Mouse (Mus musculus) left cerebral cortex, adult 2 months (tissue): ENCODE data around the gene Efna2. TPM values are rescaled to one million over a fixed set of nuclear protein-coding genes. Genes with fewer than 3 reads are reported as not detected.
A peak's percentile ranks its signal among the peaks of the same experiment; 100 is the strongest.

Experiments
- DNase-seq, 2 experiments: peaks; one replicate each; pipeline ENCODE4 v3.0.0; 2021 to 2022; ENCODE audit warnings: low spot score in 2 of 2, mixed read lengths in 1 of 2; ENCODE audit errors: extremely low spot score in 1 of 2
- H3K27ac ChIP-seq: fragments of 200-600 bp; 2 replicates; pipeline ENCODE4 v1.8.1; 2022
- H3K4me3 ChIP-seq: fragments of 200-600 bp; 2 replicates; pipeline ENCODE4 v1.8.1; 2022
- CTCF ChIP-seq: fragments of 200-600 bp; IDR thresholded peaks from 2 replicates; pipeline ENCODE4 v1.8.1; 2022; ENCODE audit warnings: antibody characterized with exemption, mild to moderate bottlenecking, moderate library complexity
- intact Hi-C: fragments of 180-260 bp; cut with DNase I; formaldehyde crosslinking; loops from one replicate; pipeline ENCODE4 v1.15.1; 2025
- long read RNA-seq, 2 experiments: library from polyadenylated mRNA; stranded (forward); transcript quantifications; one replicate each; pipeline ENCODE4 v2.0.0; 2021; ENCODE audit warnings: borderline mapping rate in 2 of 2
- total RNA-seq, 2 experiments: library from RNA; stranded (reverse); gene quantifications; 2 replicates each; pipeline ENCODE4 v1.2.3; 2021

The Efna2 gene
- total RNA-seq = 1 to 10 TPM; 6.8 to 7.2 TPM
- long read RNA-seq, experiment 1, transcript Efna2-201 (4 exons, 2,131 nt) = major isoform, 15 of 17 reads
- long read RNA-seq, experiment 1, partial matches to known transcripts = 0 of 17 reads
- long read RNA-seq, experiment 1, other reads (novel, unspliced or antisense) = 2 of 17 reads
- long read RNA-seq, experiment 2, transcript Efna2-201 (4 exons, 2,131 nt) = major isoform, 12 of 13 reads
- long read RNA-seq, experiment 2, partial matches to known transcripts = 0 of 13 reads
- long read RNA-seq, experiment 2, other reads (novel, unspliced or antisense) = 1 of 13 reads

DNA sequence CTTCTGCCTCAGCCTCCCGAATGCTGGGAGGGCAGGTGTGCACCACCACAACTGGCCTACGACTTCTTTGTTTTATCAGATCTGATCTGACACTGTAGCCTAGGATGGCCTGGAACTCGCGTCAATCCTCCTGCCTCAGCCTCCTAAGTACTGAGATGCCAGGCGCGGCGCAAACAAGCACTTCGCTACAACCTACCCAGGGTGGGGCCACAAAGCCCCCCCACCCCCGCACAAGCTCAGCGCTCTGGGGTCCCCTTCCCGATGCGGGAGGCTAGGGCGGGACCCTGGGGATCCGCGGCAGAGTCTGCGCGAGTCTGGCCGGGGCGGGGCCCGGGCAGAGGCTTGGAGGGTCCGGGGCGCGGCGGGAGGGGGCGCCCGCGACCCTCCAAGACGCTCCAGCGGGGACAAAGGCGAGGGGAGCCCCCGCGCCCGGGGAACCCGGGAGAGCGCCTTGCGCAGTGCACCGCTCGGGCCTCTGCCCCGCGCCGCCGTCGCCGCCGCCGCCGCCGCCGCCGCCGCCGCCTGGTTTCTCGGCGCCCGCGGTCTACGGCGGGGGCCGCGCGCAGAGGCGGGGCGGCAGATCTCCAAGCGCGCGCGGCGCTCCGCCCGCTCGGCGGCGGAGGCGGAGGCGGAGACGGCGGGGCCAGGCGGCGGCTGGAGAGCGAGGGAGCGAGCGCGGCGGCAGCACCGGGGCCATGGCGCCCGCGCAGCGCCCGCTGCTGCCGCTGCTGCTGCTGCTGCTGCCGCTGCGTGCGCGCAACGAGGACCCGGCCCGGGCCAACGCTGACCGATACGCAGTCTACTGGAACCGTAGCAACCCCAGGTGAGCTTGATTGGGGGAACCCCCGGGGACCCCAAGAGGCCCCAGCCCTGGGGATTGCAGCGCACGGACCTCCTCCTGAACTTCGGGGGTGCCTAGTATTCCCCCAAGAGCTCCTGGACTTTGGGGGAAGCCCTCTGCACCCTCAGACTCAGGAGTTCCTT is at the start of gene Efna2:
Gene Efna2, plus strand, starts transcription at position 415 of the 984 bp plus-strand sequence.
- intact Hi-C loops = loop anchor here (1.0 to 10.0 kb wide), 2 partner anchors 66 to 195 kb away; no protein-coding TSS in a partner anchor

DNA sequence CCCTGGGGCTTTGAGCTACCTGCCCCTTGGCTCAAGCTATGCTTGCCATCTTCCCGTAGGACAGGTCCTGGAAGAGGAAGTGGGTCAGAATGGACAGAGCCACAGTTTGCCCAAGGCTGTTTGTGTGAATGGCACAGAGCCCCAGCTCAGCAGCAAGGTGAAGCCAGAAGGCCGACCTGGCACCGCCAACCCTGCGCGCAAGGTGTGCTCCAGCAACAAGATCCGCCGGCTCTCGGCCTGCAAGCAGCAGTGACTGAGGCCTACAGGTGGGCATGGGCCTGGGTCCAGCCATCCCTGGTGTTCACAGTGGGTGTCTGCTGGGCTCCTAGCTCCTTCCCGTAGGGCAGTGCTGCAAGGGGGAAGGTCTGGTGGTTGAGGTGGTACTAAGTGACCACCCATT is 49.4 kb upstream of the Efna2 start:
- DNase-seq = peak in 1 of 2 experiments; percentile 45
- TF ChIP-seq CTCF = no peak
- no peak overlapping the region; the same call in 1 of the 2 replicates for H3K27ac ChIP-seq
- no peak overlapping the region for H3K4me3 ChIP-seq
- intact Hi-C loops = no loop called here

More for the DNA sequence above, at the start of gene Efna2:
- peak within 1 kb of the TSS; percentile 68 for H3K4me3 ChIP-seq
- peak; percentile 65 to 71 for DNase-seq
- peak within 1 kb of the TSS; percentile 80 for H3K27ac ChIP-seq
- no peak for TF ChIP-seq CTCF

- Histone ChIP-seq H3K4me3 (no peak overlapping the region), H3K27ac (no peak overlapping the region)
- intact Hi-C loops = no loop called here
- no peak for DNase-seq
- no peak for TF ChIP-seq CTCF
Measured at GRCm38 (mm10) chr10:80130403-80131031, 48.8 kb upstream of the Efna2 start.

DNA sequence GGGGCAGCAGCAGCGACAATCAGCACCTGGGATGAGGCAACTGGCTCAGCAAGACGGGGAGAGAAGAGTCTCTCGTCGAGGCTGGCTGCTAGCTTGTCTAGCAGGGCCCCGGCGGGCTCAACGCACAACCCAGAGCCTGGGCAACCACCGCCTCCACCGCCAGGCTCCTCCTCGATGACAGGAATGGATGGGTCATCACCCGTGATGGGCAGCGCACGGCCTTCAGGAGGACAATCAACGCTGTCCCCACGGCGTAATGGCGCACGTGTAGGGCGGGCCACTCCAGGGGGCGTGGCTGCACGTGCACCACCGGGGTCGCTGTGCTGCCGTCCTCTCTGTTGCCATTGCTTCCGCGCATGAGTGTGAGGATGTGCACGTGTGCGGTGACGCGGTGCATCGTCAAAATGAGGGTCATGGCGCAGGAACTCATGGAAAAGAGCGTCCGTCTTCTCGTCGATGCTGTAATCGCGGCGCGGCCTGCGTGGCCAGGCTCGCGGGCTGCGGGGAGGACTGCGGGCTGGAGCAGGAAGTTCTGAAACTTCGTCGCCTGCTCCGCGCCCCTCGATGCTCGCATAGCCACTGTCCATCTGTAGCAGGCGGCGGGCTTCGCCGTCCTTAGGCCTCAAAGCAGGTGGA is 47.8 kb upstream of the Efna2 start:
- no peak for TF ChIP-seq CTCF
- Histone ChIP-seq H3K27ac (peak overlapping the region; percentile 42), H3K4me3 (no peak overlapping the region)
- intact Hi-C loops = no loop called here
- peak; percentile 60 to 65 for DNase-seq

DNA sequence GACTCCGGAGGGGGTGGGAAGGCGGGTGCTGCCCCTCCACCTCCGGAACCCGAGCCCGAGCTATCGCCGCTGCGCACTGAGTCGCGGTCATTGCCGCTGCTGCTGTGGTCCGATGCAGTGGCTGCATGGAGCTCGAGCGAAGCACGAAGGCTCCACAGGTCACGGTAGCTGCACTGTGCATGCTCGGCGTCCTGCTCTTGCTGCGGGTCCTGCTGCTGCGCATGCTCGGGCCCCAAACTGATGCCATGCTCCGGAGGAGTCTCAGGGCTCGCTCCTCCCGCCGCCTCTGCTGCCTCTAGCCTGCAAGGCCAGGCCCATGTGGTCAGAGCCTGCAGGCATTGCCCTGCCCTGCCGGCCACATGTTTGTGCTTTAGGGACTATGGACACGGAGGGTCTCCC is 47.3 kb upstream of the Efna2 start:
- intact Hi-C loops = no loop called here
- peak overlapping the region; percentile 42 for H3K27ac ChIP-seq
- no peak overlapping the region for H3K4me3 ChIP-seq
- DNase-seq = peak in 1 of 2 experiments; percentile 55
- no peak for TF ChIP-seq CTCF

GRCm38 (mm10) chr10:80133226-80133849 is 45.9 kb upstream of the Efna2 start:
- intact Hi-C loops = no loop called here
- Histone ChIP-seq H3K27ac (peak overlapping the region; percentile 44), H3K4me3 (no peak overlapping the region)
- no peak for DNase-seq
- no peak; the same call in 1 of the 2 replicates for TF ChIP-seq CTCF

DNA sequence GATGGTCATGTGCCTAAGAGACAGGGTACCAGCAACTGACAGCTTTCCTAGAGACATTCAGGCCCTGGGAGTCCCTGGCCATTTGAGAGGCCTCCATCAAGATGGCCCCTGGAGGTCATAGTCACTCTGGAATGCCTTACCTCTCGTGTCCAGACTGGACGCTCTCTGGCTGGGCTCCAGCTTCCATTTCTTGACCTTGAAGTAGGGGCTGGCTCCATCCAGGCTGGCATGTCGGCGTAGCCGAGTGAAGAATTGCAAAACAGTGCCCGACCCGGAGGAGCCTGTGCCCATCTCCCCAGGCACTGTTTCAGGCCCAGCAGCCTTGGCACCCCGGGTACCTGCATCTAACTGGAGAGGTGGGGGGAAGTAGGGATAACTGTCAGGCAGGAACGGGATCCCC is 44.9 kb upstream of the Efna2 start:
- no peak for DNase-seq
- no peak overlapping the region for H3K27ac ChIP-seq
- H3K4me3 ChIP-seq = no peak overlapping the region
- intact Hi-C loops = no loop called here
- TF ChIP-seq CTCF = no peak

DNA sequence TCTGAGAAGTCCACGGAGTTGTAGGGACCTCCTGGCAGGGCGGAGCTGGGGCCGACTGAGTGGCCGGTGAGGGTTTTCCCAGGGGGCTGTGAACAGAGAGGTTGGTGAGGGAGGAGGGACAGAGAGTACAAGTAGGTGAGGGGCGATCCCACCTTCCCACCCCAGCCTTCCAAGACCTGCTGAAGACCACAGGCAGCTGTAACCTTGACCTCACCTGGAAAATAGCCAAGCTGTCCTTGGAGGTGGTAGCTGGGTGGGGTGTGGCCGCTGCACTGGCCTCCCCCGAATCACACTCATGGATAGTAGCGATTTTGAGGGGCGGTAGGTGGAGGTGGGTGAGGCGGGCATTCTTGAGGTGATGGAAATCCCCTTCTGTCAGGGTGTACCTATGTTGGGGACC is 44.1 kb upstream of the Efna2 start:
- Histone ChIP-seq H3K27ac (no peak overlapping the region), H3K4me3 (no peak overlapping the region)
- DNase-seq = no peak
- TF ChIP-seq CTCF = no peak
- intact Hi-C loops = no loop called here

DNA sequence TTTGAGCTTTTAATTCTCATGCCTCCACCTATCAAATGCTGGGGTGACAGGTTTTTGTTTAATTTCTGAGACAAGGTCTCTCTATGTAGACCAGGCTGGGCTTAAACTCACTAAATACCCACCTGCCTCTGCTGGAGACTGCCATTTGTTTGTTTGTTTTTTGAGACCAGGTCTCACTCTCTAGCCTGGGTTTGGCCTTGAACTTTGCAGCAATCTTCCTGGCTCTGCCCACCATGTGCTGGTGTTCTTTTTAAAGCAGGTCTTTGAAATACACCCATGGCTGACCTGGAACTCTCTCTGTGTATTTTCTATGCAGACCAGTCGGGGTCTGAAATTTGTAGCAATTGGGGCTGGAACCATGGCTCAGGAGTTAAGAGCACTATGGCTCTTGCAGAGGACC is 43.6 kb upstream of the Efna2 start:
- intact Hi-C loops = no loop called here
- TF ChIP-seq CTCF = no peak
- H3K4me3 ChIP-seq = no peak overlapping the region
- no peak overlapping the region for H3K27ac ChIP-seq
- no peak for DNase-seq

DNA sequence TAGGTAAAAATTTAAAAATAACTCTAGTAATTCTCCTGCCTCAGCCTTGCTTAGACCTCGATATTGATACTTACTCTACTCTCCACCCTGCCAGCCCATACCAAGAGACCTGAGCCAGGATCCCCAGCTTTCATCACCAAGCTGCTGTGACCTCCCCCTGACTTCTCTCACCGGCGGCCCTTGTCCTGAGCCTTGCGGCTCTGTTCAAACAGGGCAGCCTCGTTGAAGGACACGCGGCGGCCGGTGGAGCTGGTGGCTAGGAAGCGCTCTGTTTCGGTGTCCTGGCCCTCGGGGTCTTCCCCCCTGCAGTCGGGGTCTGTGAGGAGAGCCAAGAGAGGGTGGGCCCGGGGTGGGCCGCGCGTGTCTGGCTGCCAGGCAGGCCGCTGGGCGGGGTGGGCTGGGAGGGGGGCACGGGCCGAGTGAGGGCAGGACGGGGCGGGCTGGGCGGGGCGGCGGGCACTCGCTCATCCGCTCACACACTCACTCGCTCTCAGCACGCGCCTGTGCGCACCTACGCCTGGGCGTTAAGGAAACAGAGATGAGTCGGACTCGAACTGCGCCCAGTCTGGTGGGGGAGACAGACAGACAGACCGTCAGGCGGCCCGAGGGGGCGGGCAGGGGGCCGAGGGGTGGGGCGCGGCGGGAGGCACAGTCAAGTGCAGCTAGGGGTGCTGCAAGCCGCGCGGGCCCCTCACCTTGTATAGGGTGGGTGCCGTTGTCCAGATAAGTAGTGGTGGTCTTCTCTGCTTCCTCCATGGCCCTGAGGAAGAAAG is 42.9 kb upstream of the Efna2 start:
- peak overlapping the region; percentile 52 for H3K4me3 ChIP-seq

More for the DNA sequence above, 42.9 kb upstream of the Efna2 start:
- H3K27ac ChIP-seq = peak overlapping the region; percentile 93
- TF ChIP-seq CTCF = no peak
- no peak for DNase-seq
- intact Hi-C loops = no loop called here
